Mouse (Mus musculus) layer of hippocampus, postnatal 10 days (tissue): ENCODE measurements around the gene Cpa2. TPM values are rescaled to one million over a fixed set of nuclear protein-coding genes. Genes with fewer than 3 reads are reported as not detected.

Source experiments
- DNase-seq, 2 experiments: peaks; one replicate each; pipeline ENCODE4 v3.0.0; 2021; ENCODE audit warnings: low spot score in 2 of 2
- total RNA-seq, 2 experiments: library from RNA; stranded (reverse); gene quantifications; 2 replicates each; pipeline ENCODE4 v1.2.3; 2021

The Cpa2 gene
- total RNA-seq, 2 experiments from 2014 or later = 2.6 to 3.2 TPM

DNA sequence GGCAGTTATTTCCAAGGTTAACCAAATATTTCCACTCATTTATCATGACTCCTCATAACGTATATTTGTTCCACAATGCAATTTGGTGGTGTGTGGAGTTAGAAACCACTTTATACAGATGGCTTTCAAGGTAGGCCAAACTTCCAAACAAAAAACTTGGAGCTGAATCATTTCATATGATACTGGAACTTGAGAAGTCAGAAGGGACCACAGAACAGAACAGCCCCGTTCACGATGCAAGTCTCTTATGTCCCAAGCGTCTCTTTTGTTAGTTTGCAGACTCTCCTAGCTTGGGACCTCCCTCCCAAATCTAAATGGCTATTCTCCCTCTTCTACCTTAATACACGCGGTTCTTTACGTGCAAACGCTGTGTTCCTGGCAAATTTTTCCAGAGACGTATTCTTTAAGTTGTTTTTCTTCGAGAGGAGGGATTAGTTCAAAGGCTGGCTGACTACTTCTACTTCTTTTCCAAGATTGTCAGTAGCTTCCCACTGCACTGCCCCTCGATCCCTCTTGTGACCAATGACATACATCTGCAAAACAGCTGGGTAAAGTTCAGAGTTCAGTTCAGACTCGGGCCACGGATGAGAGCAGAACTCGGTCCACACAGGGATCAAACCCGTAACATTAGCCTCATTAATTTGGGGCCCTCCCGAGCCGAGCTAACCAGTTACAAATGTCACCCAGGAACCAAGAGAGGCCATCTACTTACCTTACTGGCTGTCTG lies 35.3 kb downstream of the Cpa2 start:
- no peak for DNase-seq

- DNase-seq = no peak
These were observed 38.8 kb downstream of the Cpa2 start for GRCm38 (mm10) chr6:30579961-30580840.

GRCm38 (mm10) chr6:30580841-30581176 lies 39.4 kb downstream of the Cpa2 start:
- DNase-seq = peak in 1 of 2 experiments; percentile 19

GRCm38 (mm10) chr6:30586886-30587442 lies 45.6 kb downstream of the Cpa2 start:
- DNase-seq = no peak

DNA sequence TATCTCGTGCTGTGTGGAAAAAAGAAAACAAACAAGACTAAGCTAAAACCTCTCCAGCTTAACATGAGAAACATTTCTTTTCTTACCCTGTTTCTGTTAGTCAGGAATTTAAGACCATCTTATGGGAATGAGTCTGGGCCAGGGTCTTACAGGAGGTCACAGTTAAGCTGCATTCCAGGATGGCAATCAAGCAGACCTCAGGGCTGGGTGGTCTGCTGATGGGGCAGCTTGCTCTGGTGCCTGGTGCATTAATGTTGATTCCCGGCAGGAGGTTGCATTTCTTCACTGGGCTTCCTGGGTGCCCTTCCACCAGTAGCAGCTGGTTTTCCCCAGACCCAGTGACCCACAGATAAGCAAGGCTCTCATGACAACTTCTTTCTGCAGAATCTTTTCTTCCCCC lies 48.4 kb downstream of the Cpa2 start:
- DNase-seq = no peak

DNA sequence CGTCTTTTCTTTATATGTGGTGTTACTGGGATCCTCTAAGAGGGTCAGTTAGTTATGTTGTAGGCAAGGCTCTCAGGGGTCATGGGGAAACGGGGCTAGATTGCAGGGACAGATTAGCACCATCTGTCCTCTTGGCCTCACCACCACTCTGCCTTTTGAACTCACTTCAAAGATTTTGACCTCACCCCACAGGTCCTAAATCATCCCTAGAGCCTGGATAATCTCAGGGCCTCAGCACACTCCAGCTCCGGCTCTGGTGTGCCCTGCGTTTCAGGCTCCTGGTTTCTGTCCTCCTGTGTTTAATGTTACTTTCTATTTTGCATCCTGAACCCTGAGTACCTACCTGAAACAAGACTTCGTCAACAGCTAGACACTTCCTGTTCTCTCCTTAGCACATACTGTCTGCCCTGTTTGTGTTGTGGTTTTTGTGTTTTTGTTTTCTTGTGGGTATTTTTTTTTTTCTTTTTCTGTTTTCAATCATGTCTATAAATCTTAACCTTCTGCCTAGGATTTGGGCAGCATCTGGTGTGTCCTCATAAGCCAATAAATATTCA lies 50.5 kb downstream of the Cpa2 start:
- DNase-seq = no peak

DNA sequence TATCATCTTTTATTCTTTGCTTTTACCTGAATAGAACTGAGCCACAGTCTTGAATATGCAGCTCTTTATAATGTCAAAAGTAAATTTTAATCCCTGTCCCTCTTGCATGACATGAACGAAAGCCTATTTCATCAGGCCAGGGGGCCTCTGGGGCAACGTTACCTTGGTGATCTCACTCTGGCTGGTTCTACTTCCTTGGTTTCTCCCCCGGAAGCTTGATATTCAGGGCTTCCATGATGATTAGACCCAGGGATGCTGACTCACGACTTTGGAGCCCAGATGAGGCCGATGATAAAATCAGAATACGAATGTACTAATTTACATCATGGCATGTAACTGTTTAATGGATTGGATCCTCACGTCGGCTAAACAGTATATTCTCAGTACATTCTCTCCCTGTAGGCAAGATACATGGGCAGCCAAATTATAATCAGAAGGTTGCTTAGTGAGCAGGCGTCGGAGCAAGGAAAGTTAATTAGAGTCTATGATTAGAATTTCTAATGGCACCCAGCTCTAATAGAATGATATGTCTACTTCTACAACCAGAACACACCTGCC lies 51.1 kb downstream of the Cpa2 start:
- no peak for DNase-seq

DNA sequence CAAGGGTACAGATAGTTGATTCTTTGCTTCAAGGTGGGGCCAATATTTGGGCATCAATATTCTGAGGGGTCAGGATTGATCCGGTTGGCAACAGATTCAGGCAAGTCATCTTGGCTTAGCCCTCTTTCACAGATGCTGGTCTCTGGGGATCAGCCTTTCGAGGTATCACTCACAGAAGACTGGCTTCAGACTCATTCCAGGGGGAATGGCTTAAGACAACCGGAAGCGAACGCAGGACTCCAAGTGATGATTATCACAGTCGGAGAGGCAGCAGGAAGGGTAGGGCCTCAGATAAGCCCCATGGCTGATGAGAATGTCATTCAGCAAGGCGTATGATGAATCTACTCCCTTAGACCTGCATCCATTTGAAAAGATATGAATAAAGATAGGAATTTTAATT lies 53.0 kb downstream of the Cpa2 start:
- DNase-seq = no peak

DNA sequence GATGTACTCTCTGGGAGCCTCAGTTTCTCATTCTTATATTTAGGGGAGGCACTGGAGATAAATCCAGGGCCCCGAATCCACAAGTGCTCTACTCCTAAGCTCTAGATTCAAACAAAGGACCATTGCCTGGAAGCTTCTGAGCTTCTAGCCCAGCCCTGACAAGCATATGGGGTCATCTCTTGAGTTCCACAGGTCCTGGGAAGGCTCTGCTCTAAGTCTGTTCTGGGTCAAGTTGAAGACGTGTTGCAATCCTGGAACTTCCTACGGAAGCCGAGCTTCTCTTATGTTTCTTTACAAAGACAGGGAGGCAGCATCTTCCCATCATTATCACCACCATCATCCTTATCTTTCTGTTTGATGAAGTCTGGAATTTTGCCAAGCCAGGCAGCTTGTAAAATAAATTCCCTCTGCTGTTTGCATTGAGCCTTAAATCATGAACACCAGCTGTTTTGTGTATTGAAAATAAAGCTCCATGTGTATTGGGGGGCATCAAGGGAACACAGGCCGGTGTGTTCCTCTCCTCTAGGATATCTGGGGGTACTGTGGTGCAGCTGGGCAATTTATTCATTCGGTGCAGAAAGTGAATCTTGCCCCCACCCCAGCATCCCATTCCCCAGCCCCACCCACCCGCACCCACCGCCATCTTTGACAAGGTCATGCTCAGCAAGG lies 55.0 kb downstream of the Cpa2 start:
- no peak for DNase-seq

GRCm38 (mm10) chr6:30600033-30600432 lies 58.7 kb downstream of the Cpa2 start:
- DNase-seq = no peak

DNA sequence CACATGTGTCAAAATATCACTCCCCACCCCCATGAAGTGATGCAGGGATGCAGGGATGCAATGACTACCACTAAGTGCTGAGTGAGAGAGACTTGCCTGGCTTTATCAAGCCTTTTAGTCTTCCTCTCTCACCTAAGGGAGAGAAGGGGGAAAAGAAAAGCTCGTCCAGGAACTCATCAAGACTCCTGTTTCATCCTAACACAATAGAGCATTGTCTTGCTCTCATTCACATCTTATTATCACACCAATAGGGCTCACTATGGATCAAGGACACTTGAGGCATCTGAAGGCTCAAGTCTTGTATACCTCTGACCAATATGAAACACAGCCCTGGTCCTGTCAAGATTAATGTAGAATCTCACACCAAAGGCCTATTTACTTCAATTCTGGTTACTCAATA lies 59.6 kb downstream of the Cpa2 start:
- DNase-seq = no peak

GRCm38 (mm10) chr6:30604342-30604867 lies 63.0 kb downstream of the Cpa2 start:
- no peak for DNase-seq

DNA sequence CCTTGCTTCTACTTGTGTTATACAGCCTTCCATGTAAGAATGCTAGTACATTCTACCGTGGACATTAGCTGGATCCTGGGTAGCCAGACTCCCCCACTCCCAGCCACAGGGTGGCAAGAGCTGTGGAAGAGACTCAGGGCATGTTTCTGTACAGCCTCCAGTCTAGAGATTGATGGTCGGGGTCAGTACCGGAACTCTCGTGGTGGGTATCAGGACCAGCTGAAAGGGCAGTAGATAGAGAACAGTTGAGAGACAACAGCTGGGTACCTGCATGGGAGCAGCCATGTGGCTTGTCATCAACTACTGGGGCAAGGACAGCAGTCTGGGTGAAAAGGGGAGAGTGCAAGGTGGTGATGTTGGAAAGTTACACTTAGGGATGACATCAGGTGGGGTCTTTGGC lies 63.7 kb downstream of the Cpa2 start:
- DNase-seq = no peak

- DNase-seq = no peak
These were observed 64.3 kb downstream of the Cpa2 start for GRCm38 (mm10) chr6:30605672-30606071.

- DNase-seq = no peak
These were observed 69.3 kb downstream of the Cpa2 start, which contains the start of gene Cpa5 for GRCm38 (mm10) chr6:30610710-30611109. TSS of gene Cpa5 (plus strand) at chr6:30611010.

DNA sequence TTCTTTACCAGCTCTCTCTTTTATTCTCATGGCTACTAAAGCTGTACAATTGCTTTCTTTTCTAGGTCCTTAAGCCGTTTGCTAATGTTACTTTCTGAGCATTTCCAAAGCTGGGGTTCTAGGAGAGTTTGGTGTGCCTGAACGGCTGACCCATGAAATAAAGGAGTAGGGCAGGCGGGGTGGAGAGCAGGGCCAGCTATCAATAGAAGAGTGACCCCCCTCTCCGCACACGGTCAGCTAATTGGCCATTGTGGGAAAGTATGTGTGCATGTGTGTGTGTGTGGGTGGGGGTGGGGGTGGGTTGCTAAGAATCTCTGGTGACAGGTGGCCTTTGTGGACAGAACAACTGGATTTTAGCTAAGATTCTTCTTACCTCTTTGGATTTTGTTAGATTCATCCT lies 69.8 kb downstream of the Cpa2 start:
- no peak for DNase-seq

Other genes starting within 250 kb of the Cpa2 start
- gene Ube2h, start 237.0 kb upstream of the Cpa2 start, total RNA-seq = 10 to 100 TPM; 94.0 to 96.5 TPM
- 10 to 100 TPM; 27.4 to 27.6 TPM for gene Zc3hc1, start 150.6 kb upstream of the Cpa2 start, total RNA-seq
- gene Klhdc10, start 139.7 kb upstream of the Cpa2 start, total RNA-seq = 100 to 1,000 TPM; 132 to 157 TPM
- gene Tmem209, start 31.8 kb upstream of the Cpa2 start, total RNA-seq = 10 to 100 TPM; 16.2 to 19.4 TPM
- 1 to 10 TPM in 1 of 2 experiments, under 1 TPM in 1; 0.83 to 1.1 TPM for gene Ssmem1, start 31.7 kb upstream of the Cpa2 start, total RNA-seq
- gene Cpa4, start 26.8 kb downstream of the Cpa2 start, total RNA-seq = not detected
- not detected for gene Cpa5, start 69.4 kb downstream of the Cpa2 start, total RNA-seq
- gene Cpa1, start 97.6 kb downstream of the Cpa2 start, total RNA-seq = not detected
- gene Cep41, start 152.2 kb downstream of the Cpa2 start, total RNA-seq = 1 to 10 TPM; 5.7 to 7.0 TPM
- 10 to 100 TPM; 77.2 to 86.6 TPM for gene Mest, start 182.0 kb downstream of the Cpa2 start, total RNA-seq